Mouse (Mus musculus): ENCODE results near the gene Fxyd7.

- TF ChIP-seq POLR2A (IDR thresholded peaks at IDR 0.05; ENCODE audit: borderline replicate concordance, extremely low read depth, low read depth, low read length) (no peak), CTCF (IDR thresholded peaks at IDR 0.05; ENCODE audit: insufficient read depth, low read length) (no peak)
Measured at GRCm38 (mm10) chr7:31017104-31017901, 34.0 kb downstream of the Fxyd7 start.
